Mouse (Mus musculus) neural tube, embryonic 12.5 days (tissue): ENCODE results near the gene Hist2h2aa1. TPM values are rescaled to one million over a fixed set of nuclear protein-coding genes. Genes with fewer than 3 reads are reported as not detected.
"Not testable (repeated sequence)": the region's sequence is repeated elsewhere in the genome, so short reads cannot be mapped to it uniquely, and the experiment has no call there.

ENCODE experiments used
- ATAC-seq: fragments of 200-750 bp; cut with Nextera tagmentation; 2 replicates; pipeline ENCODE4 v1.8.0; 2017; ENCODE audit warnings: low read depth, mild to moderate bottlenecking, moderate TSS enrichment, moderate library complexity; ENCODE audit not compliant: low FRiP score
- H3K27ac ChIP-seq: fragments of 300-500 bp; sonication (generic); 2 replicates; pipeline ENCODE4 v1.5.1; 2016
- H3K27me3 ChIP-seq: fragments of 300-500 bp; sonication (generic); replicated peaks from 2 replicates; pipeline ENCODE4 v1.6.1; 2016; ENCODE audit warnings: mild to moderate bottlenecking
- H3K36me3 ChIP-seq: fragments of 300-500 bp; sonication (generic); 2 replicates; pipeline ENCODE4 v1.6.1; 2016; ENCODE audit warnings: mild to moderate bottlenecking
- H3K4me1 ChIP-seq: fragments of 300-500 bp; sonication (generic); 2 replicates; pipeline ENCODE4 v1.6.1; 2016
- H3K4me2 ChIP-seq: fragments of 300-500 bp; sonication (generic); replicated peaks from 2 replicates; pipeline ENCODE4 v1.6.1; 2016; ENCODE audit warnings: mild to moderate bottlenecking
- H3K4me3 ChIP-seq: fragments of 300-500 bp; sonication (generic); 2 replicates; pipeline ENCODE4 v1.5.1; 2016
- H3K9ac ChIP-seq: fragments of 300-500 bp; sonication (generic); 2 replicates; pipeline ENCODE4 v1.6.1; 2016; ENCODE audit warnings: mild to moderate bottlenecking
- H3K9me3 ChIP-seq: fragments of 300-500 bp; sonication (generic); 2 replicates; pipeline ENCODE4 v1.6.1; 2016; ENCODE audit warnings: mild to moderate bottlenecking
- WGBS: fragments of 180-500 bp; shearing (Covaris S2); methylation state at CpG from one replicate; pipeline ENCODE4 v1.1.7; 2016; 5-methylcytosine and 5-hydroxymethylcytosine counted together
- polyA plus RNA-seq: library from polyadenylated mRNA; unstranded; fragments of >200 nt; fragmentation: Nextera tagmentation; extraction: Ambion mirVana; gene quantifications from 2 replicates; pipeline ENCODE4 v1.2.1, GENCODE M21; 2016

The Hist2h2aa1 gene
- polyA plus RNA-seq, 1 experiment from 2014 or later = 19.2 TPM

GRCm38 (mm10) chr3:96262979-96263550 lies 17.8 kb downstream of the Hist2h2aa1 start, which contains the start of gene Hist2h4:
TSS of gene Hist2h4 (minus strand) at chr3:96263311.
- Histone ChIP-seq H3K4me1 (peaks cover 26% of the 10 kb centered on the region), H3K9ac (peak within 1 kb of the TSS; percentile 84), H3K27ac (peak within 1 kb of the TSS; percentile 92), H3K27me3 (no peaks in the 10 kb centered on the region), H3K4me3 (peak within 1 kb of the TSS; percentile 50), H3K4me2 (peak within 1 kb of the TSS; percentile 78), H3K9me3 (no peaks in the 10 kb centered on the region), H3K36me3 (no peaks in the 10 kb centered on the region)
- peak; percentile 72 for ATAC-seq
- under 1% methylated on average over 40 of the region's 40 CpGs for WGBS

GRCm38 (mm10) chr3:96263558-96264403 lies 18.5 kb downstream of the Hist2h2aa1 start:
- Histone ChIP-seq H3K27me3 (no peaks in the 10 kb centered on the region), H3K4me3 (peak overlapping the region; percentile 50), H3K9me3 (no peaks in the 10 kb centered on the region), H3K36me3 (no peaks in the 10 kb centered on the region), H3K4me2 (peak overlapping the region; percentile 78), H3K4me1 (peaks cover 28% of the 10 kb centered on the region), H3K27ac (peak overlapping the region; percentile 81), H3K9ac (peak overlapping the region; percentile 84)
- WGBS = 6% methylated on average over 27 of the region's 27 CpGs
- peak; percentile 49; the same call in 1 of the 2 replicates for ATAC-seq

GRCm38 (mm10) chr3:96264404-96264949 lies 19.2 kb downstream of the Hist2h2aa1 start:
- ATAC-seq = no peak
- H3K36me3 ChIP-seq = no peaks in the 10 kb centered on the region
- H3K27me3 ChIP-seq = no peaks in the 10 kb centered on the region
- H3K4me3 ChIP-seq = no peak overlapping the region
- no peak overlapping the region for H3K27ac ChIP-seq
- WGBS = 75% methylated on average over 7 of the region's 7 CpGs
- no peaks in the 10 kb centered on the region for H3K9me3 ChIP-seq
- H3K4me1 ChIP-seq = peaks cover 28% of the 10 kb centered on the region
- peak overlapping the region; percentile 78 for H3K4me2 ChIP-seq
- no peak overlapping the region for H3K9ac ChIP-seq

DNA sequence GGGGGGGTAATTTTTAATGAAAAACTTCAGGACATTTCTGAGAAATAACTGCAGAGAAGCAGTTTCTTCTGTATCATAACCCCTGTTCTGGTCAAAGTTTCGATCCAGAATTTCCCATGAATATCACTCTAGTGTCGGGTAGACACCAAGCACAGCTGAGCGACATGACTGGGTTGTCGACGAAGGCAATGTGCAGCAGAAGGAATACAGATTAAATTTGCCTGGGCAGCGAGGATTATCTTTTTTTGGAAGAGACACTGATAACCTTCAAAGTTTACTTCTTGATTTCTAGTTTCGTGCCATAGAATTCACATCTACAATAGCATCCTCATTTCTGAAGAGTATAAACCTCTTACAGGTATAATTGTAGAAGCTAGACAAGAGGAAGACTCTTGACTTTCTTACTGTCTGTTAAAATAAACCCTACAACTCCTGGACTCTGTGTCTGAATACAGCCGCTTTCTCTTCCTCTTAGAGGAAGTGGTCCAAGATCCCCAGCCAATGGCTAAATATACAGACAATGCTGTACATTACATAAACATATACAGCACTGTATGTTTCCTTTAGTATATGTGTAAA lies 20.9 kb downstream of the Hist2h2aa1 start:
- ATAC-seq = no peak
- H3K27ac ChIP-seq = no peak overlapping the region
- no peaks in the 10 kb centered on the region for H3K27me3 ChIP-seq
- no peak overlapping the region for H3K4me3 ChIP-seq
- H3K9ac ChIP-seq = no peak overlapping the region
- no peaks in the 10 kb centered on the region for H3K36me3 ChIP-seq
- H3K4me2 ChIP-seq = no peak overlapping the region
- H3K9me3 ChIP-seq = no peaks in the 10 kb centered on the region
- H3K4me1 ChIP-seq = peaks cover 28% of the 10 kb centered on the region
- WGBS = 87% methylated on average over 8 of the region's 8 CpGs

DNA sequence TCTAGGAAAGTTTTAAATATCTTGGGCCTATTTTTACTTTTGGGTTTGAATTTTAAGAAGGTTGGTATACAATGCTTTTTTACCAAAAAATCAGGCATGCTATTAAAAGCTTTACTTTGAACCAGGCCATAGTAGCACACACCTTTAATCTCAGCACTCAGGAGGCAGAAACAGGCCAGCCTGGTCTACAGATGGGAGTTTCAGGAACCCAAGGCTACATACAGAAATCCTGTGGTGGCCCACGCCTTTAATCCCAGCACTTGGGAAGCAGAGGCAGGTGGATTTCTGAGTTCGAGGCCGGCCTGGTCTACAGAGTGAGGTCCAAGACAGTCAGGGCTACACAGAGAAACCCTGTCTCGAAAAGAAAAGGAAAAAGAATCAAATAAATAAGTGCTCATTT lies 22.2 kb downstream of the Hist2h2aa1 start:
- H3K4me2 ChIP-seq = peak overlapping the region; percentile 52
- H3K27me3 ChIP-seq = no peaks in the 10 kb centered on the region
- no peak overlapping the region for H3K9ac ChIP-seq
- H3K36me3 ChIP-seq = no peaks in the 10 kb centered on the region
- H3K9me3 ChIP-seq = no peaks in the 10 kb centered on the region
- ATAC-seq = no peak
- H3K4me1 ChIP-seq = peaks cover 18% of the 10 kb centered on the region
- no peak overlapping the region for H3K4me3 ChIP-seq
- no peak overlapping the region for H3K27ac ChIP-seq
- 85% methylated on average over 4 of the region's 4 CpGs for WGBS

DNA sequence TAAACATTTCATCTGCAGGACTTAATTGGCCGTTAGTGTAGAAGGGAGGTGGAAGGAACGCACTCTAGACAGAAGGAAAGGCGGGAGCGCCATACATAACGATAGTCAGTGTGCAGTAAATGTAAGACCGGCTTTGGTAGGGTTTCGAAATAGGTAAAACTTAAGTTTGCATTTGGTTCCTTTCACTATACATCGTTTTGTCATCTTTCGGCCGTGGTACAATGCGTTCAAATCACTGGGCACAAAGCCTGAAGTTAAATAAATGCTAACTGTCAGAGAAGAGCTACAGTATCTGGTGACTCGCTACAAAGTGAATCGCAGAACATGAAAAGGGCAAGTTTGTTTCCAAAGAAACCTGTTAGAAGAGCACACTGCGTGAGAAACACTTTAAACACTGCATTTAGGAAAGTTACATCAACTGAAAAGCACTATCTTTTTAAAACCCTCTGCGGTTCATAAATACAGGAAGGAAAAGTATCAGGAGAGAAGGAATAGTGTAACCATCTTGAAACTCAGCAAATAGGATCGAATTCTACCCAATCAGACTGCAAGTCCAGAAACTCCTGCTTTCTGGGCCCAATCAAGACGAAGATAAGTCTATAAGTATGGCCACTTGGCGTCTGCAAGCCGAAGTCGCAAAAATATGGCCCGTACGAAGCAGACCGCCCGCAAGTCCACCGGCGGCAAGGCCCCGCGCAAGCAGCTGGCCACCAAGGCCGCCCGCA lies 22.9 kb downstream of the Hist2h2aa1 start, which contains the start of gene Hist2h3b:
TSS of gene Hist2h3b (plus strand) at position 604 of the 725 bp plus-strand sequence.
- Histone ChIP-seq H3K9me3 (no peaks in the 10 kb centered on the region), H3K9ac (peak within 1 kb of the TSS; percentile 68), H3K4me3 (peak within 1 kb of the TSS; percentile 49), H3K36me3 (no peaks in the 10 kb centered on the region), H3K4me1 (peaks cover 18% of the 10 kb centered on the region), H3K27me3 (no peaks in the 10 kb centered on the region), H3K27ac (peak within 1 kb of the TSS; percentile 87), H3K4me2 (peak within 1 kb of the TSS; percentile 74)
- 20% methylated on average over 30 of the region's 30 CpGs for WGBS
- peak; percentile 60 for ATAC-seq

GRCm38 (mm10) chr3:96268776-96269378 lies 23.6 kb downstream of the Hist2h2aa1 start:
- ATAC-seq = peak; percentile 56
- not testable (repeated sequence) for H3K9me3 ChIP-seq, H3K27me3 ChIP-seq, H3K36me3 ChIP-seq
- Histone ChIP-seq H3K4me2 (peak overlapping the region; percentile 74), H3K4me3 (peak overlapping the region; percentile 37), H3K27ac (peak overlapping the region; percentile 87), H3K9ac (peak overlapping the region; percentile 68), H3K4me1 (peaks cover 16% of the 10 kb centered on the region)
- WGBS = 2% methylated on average over 15 of the region's 44 CpGs

DNA sequence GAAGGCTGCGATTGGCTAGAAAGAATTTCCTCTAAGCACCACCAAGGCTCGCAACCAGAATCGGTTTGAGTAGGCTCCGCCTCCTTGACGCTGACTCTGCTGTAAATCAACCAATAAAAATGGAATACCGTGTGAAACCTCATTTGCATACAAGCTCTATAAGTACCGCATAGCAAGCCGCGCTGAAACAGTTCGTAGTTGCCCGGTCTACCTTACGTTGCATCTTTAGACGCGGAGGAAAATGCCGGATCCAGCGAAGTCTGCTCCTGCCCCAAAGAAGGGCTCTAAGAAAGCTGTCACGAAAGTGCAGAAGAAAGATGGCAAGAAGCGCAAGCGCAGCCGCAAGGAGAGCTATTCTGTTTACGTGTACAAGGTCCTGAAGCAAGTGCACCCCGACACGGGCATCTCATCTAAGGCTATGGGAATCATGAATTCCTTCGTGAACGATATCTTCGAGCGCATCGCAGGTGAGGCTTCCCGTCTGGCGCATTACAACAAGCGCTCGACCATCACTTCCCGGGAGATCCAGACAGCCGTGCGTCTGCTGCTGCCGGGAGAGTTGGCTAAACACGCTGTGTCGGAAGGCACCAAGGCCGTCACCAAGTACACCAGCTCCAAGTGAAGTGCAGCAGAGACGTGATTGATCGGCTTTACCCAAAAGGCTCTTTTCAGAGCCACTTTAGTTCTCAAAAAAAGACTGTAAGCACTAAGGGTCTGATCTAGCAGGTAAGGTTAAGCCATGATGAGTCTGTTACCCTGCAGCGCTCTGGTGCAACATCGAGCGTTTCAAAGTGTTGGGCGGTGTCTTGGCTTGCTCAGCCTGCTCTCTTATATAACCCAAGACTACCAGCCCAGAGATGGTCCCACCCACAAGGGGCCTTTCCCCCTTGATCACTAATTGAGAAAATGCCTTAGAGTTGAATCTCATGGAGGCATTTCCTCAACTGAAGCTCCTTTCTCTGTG lies 24.5 kb downstream of the Hist2h2aa1 start, which contains the start of gene Hist2h2bb:
TSS of gene Hist2h2bb (plus strand) at position 242 of the 964 bp plus-strand sequence.
- H3K27me3 ChIP-seq = no peaks in the 10 kb centered on the region
- peak; percentile 95 for ATAC-seq
- H3K27ac ChIP-seq = peak within 1 kb of the TSS; percentile 87
- peaks cover 8% of the 10 kb centered on the region for H3K4me1 ChIP-seq
- H3K4me2 ChIP-seq = peak within 1 kb of the TSS; percentile 74
- H3K4me3 ChIP-seq = peak within 1 kb of the TSS; percentile 49
- WGBS = under 1% methylated on average over 45 of the region's 45 CpGs
- H3K9ac ChIP-seq = peak within 1 kb of the TSS; percentile 68
- no peaks in the 10 kb centered on the region for H3K36me3 ChIP-seq
- no peaks in the 10 kb centered on the region for H3K9me3 ChIP-seq

GRCm38 (mm10) chr3:96273591-96274465 lies 28.5 kb downstream of the Hist2h2aa1 start:
- Histone ChIP-seq H3K9me3 (no peaks in the 10 kb centered on the region), H3K27ac (no peak overlapping the region), H3K4me3 (no peak overlapping the region), H3K4me2 (no peak overlapping the region), H3K36me3 (no peaks in the 10 kb centered on the region), H3K9ac (no peak overlapping the region), H3K27me3 (no peaks in the 10 kb centered on the region), H3K4me1 (no peaks in the 10 kb centered on the region; the same call in 1 of the 2 replicates)
- no peak for ATAC-seq
- 90% methylated on average over 17 of the region's 17 CpGs for whole genome bisulfite sequencing

- WGBS = 14% methylated on average over 8 of the region's 8 CpGs
- ATAC-seq = no peak; the same call in 1 of the 2 replicates
Measured at GRCm38 (mm10) chr3:96277428-96277799, 32.1 kb downstream of the Hist2h2aa1 start.

More at GRCm38 (mm10) chr3:96277428-96277799, 32.1 kb downstream of the Hist2h2aa1 start:
- H3K4me3 ChIP-seq = peak overlapping the region; percentile 43; the same call in 1 of the 2 replicates
- no peaks in the 10 kb centered on the region for H3K36me3 ChIP-seq
- no peak overlapping the region for H3K27ac ChIP-seq
- H3K9ac ChIP-seq = peak overlapping the region; percentile 58
- H3K4me2 ChIP-seq = peak overlapping the region; percentile 82
- no peaks in the 10 kb centered on the region for H3K9me3 ChIP-seq
- H3K27me3 ChIP-seq = 0 out of 2 replicates have a peak, but pooled peaks cover under 1% of the 10 kb centered on the region
- H3K4me1 ChIP-seq = no peaks in the 10 kb centered on the region; the same call in 1 of the 2 replicates
